Mouse (Mus musculus) embryonic fibroblast, embryonic 13.5 days (primary cell): Measurements from ENCODE around the gene Gm5767. TPM values are rescaled to one million over a fixed set of nuclear protein-coding genes. Genes with fewer than 3 reads are reported as not detected.
A peak's percentile ranks its signal among the peaks of the same experiment; 100 is the strongest.

Experiments used
- H3K27ac ChIP-seq: 2 replicates; pipeline ENCODE4 v1.5.1; 2012; ENCODE audit warnings: low read length, control low read depth, inconsistent platforms; ENCODE audit not compliant: insufficient read depth
- H3K4me1 ChIP-seq: 2 replicates; pipeline ENCODE4 v1.6.1; 2011; ENCODE audit warnings: low read length; ENCODE audit not compliant: control insufficient read depth, insufficient read depth
- H3K4me3 ChIP-seq: 2 replicates; pipeline ENCODE4 v1.5.1; 2011; ENCODE audit warnings: mild to moderate bottlenecking, control low read depth, low read length; ENCODE audit not compliant: insufficient read depth
- CTCF ChIP-seq: IDR thresholded peaks from 2 replicates; pipeline ENCODE4 v1.5.1; 2011; ENCODE audit warnings: mild to moderate bottlenecking, control low read depth, low read length, moderate library complexity, borderline replicate concordance; ENCODE audit not compliant: insufficient read depth
- POLR2A ChIP-seq: IDR thresholded peaks from 2 replicates; pipeline ENCODE4 v1.6.1; 2011; ENCODE audit warnings: low read depth, mild to moderate bottlenecking, control low read depth, low read length, moderate library complexity
- polyA plus RNA-seq: library from polyadenylated mRNA; stranded (reverse); fragments of >200 nt; gene quantifications from 2 replicates; pipeline ENCODE4 v1.2.4, GENCODE M21; 2011; ENCODE audit warnings: low read depth; ENCODE audit not compliant: missing spikeins, insufficient read length

Gm5767 gene
- polyA plus RNA-seq, 1 experiment = not detected

- TF ChIP-seq POLR2A (no peak), CTCF (no peak)
- Histone ChIP-seq H3K27ac (no peak overlapping the region), H3K4me3 (peak overlapping the region; percentile 75), H3K4me1 (peaks cover 23% of the 10 kb centered on the region)
Measured at GRCm38 (mm10) chr16:8669432-8669831, 11.1 kb upstream of the Gm5767 start.

DNA sequence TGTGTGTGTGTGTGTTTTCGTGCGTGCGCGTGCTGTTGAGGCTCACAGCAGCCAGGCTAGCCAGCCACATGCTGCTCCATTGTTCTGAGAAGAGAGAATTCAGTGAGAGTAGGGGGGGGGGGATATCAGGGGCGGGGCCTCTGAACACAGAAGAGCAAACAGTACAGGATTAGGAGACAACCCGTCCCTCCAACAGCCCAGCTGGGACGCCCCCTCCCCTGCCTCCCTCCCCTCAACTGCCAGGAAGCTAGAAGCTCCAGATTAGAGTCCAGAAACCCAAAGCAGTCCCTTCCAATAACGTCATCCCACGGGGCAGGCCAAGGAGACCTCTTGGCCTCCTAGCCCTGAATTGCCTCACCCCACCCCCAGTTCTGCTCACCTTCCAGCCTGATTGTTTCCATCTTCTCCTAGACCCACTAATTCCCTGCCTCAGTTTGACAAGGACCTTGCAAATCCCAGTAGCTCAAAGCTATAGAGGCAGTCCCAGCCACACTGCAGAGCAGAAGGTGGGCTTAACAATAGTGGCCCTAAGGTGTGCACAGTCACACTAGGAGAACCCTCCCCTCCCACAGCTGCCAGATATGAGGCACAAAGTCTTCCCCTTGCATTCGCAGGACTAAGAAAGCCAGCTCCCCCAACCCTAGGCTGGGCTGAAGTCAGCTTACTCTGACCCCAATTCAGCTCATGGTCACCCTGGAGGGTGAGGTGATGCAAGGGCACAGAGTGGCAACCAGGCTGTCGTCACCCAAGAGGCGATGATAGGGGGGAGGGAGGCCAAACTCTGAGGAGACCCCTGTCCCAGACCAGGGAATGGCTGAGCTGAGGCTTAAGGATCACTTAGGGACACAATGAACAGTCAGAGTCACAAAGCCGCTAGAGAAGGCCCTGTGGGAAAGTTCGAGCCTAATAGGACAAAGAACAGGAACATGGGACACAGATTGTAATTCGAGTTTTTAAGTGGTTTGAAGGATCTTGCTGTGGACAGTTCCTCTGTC, 10.2 kb upstream of the Gm5767 start:
- H3K4me3 ChIP-seq = peak overlapping the region; percentile 75
- H3K4me1 ChIP-seq = peaks cover 23% of the 10 kb centered on the region
- no peak; the same call in 1 of the 2 replicates for TF ChIP-seq POLR2A
- no peak for TF ChIP-seq CTCF
- peak overlapping the region; percentile 50 for H3K27ac ChIP-seq

DNA sequence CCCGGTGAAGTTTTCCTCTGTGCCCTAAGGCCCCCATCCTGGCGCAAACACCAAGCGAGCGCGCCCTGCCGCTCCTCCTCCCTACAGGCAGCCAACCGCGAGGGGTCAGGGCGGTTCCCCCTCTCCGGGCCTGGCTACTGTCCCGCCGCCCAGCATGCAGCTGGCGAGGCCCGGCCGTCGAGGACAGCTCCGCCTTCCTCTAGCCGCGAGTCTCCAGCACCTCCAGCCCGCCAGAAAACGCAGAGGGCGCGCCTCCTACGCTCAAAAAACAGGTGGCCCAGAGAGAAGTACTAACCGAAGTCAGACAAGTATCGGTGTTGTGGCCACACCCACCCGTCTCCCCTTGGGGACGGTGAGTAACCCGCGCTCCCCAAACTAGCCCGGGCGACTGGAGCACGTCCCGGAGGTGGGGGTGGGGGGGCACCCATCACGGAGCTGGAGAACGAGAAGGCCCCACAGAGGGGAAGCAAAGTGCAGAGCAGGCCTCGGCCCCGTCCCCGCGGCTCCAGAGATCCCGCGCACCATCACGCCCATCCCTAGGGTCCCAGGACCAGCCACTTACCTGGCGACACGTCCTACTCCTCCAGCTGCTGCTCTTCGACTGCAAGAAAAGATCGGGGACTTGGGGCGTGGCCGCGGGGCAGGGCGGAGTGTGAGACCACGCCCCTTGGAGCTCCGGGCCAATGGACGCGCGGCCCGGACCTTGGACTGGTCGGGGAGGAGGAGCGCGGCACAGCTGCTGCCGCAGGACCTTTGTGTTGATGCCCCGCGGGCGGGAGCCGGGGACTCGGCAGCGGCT, 8.8 kb upstream of the Gm5767 start, which contains the start of gene Carhsp1:
Gene Carhsp1, minus strand, starts transcription at position 605 of the 799 bp plus-strand sequence.
- peaks cover 14% of the 10 kb centered on the region for H3K4me1 ChIP-seq
- TF ChIP-seq POLR2A (peak; percentile 98), CTCF (no peak)
- peak within 1 kb of the TSS; percentile 75 for H3K4me3 ChIP-seq
- peak within 1 kb of the TSS; percentile 55 for H3K27ac ChIP-seq

DNA sequence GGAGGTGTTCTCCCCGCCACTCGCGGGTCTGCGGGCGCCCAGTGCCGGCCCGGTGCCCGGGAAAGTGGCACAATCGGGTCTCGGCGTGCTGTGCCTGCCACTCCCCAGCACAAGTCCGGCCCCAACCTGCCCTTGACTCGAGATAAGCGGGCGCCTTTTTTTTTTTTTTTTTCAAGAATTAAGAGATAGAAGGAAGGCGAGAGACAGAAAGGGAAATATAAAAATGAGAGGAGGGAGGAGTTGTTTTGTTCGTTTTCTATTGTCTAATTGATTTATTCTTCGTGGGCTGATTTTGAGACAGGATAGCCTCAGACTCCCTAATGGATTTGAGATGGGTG, 8.3 kb upstream of the Gm5767 start:
- H3K4me1 ChIP-seq = peaks cover 10% of the 10 kb centered on the region
- TF ChIP-seq CTCF = no peak
- no peak for TF ChIP-seq POLR2A
- no peak overlapping the region for H3K27ac ChIP-seq
- peak overlapping the region; percentile 42; the same call in 1 of the 2 replicates for H3K4me3 ChIP-seq

- TF ChIP-seq CTCF (no peak), POLR2A (no peak)
- Histone ChIP-seq H3K27ac (no peak overlapping the region), H3K4me3 (no peak overlapping the region), H3K4me1 (peaks cover 10% of the 10 kb centered on the region; the same call in 1 of the 2 replicates)
Measured at GRCm38 (mm10) chr16:8672811-8673210, 7.8 kb upstream of the Gm5767 start.

GRCm38 (mm10) chr16:8673343-8673742, 7.2 kb upstream of the Gm5767 start:
- TF ChIP-seq POLR2A (no peak), CTCF (no peak)
- Histone ChIP-seq H3K4me3 (no peak overlapping the region), H3K27ac (no peak overlapping the region), H3K4me1 (peaks cover 10% of the 10 kb centered on the region; the same call in 1 of the 2 replicates)

GRCm38 (mm10) chr16:8674165-8674564, 6.4 kb upstream of the Gm5767 start:
- Histone ChIP-seq H3K4me3 (no peak overlapping the region), H3K4me1 (peaks cover 6% of the 10 kb centered on the region; the same call in 1 of the 2 replicates), H3K27ac (no peak overlapping the region)
- TF ChIP-seq CTCF (peak; percentile 23; the same call in 1 of the 2 replicates), POLR2A (no peak)

DNA sequence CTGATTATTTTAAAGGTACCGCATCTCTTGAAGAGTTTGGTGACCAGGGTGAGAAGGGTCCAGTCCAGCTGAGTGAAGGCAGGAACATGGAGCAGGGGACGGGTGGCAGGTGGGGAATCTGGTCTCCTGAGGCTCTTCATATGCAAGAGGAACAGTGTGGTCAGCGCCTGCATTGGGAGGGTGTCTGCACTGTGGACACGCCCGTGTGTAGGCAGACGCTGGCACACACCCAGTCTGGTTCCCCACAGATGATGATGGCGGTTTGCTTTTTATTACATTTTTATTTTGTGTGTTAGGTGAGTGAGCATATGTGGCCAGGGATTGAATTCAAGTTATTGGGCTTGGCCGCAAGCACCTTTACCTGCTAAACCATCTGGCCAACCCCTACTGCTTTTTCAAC, 5.0 kb upstream of the Gm5767 start:
- Histone ChIP-seq H3K4me1 (no peaks in the 10 kb centered on the region), H3K27ac (no peak overlapping the region), H3K4me3 (no peak overlapping the region)
- TF ChIP-seq POLR2A = no peak
- TF ChIP-seq CTCF = no peak

- no peak overlapping the region for H3K4me3 ChIP-seq
- no peaks in the 10 kb centered on the region for H3K4me1 ChIP-seq
- H3K27ac ChIP-seq = no peak overlapping the region
- TF ChIP-seq CTCF (no peak), POLR2A (no peak)
Measured at GRCm38 (mm10) chr16:8676228-8676627, 4.3 kb upstream of the Gm5767 start.

- Histone ChIP-seq H3K4me1 (no peaks in the 10 kb centered on the region), H3K27ac (no peak overlapping the region), H3K4me3 (no peak overlapping the region)
- TF ChIP-seq POLR2A = no peak
- peak; percentile 67; the same call in 1 of the 2 replicates for TF ChIP-seq CTCF
Measured at GRCm38 (mm10) chr16:8676800-8677199, 3.8 kb upstream of the Gm5767 start.
